Mouse (Mus musculus) heart, postnatal 0 days (tissue): ENCODE measurements at regions not wholly inside any gene's neighbourhood (a gene's known extent, or its start where the extent isn't known, plus 50 kb on each side); places are given as distances from the start of the nearest gene placed in this dataset.

ENCODE experiments used
- ATAC-seq: fragments of 200-750 bp; cut with Nextera tagmentation; 2 replicates; pipeline ENCODE4 v1.8.0; 2017; ENCODE audit warnings: low read depth, moderate number of reproducible peaks, moderate library complexity; ENCODE audit not compliant: insufficient read depth
- DNase-seq: peaks from one replicate; pipeline ENCODE4 v3.0.0-alpha.2; 2016; ENCODE audit warnings: low spot score
- H3K27ac ChIP-seq: fragments of 300-500 bp; sonication (generic); 2 replicates; pipeline ENCODE4 v1.5.1; 2014; ENCODE audit warnings: low read depth, mild to moderate bottlenecking
- H3K27me3 ChIP-seq: fragments of 300-500 bp; sonication (generic); 2 replicates; pipeline ENCODE4 v1.6.1; 2014; ENCODE audit warnings: low read length, mixed read lengths; ENCODE audit not compliant: control insufficient read depth, insufficient read depth
- H3K36me3 ChIP-seq: fragments of 300-500 bp; sonication (generic); replicated peaks from 2 replicates; pipeline ENCODE4 v1.6.1; 2014; ENCODE audit warnings: low read length, mixed read lengths; ENCODE audit not compliant: control insufficient read depth, insufficient read depth
- H3K4me1 ChIP-seq: fragments of 300-500 bp; sonication (generic); 2 replicates; pipeline ENCODE4 v1.6.1; 2014; ENCODE audit warnings: antibody characterized with exemption; ENCODE audit not compliant: control insufficient read depth, insufficient read depth
- H3K4me2 ChIP-seq: fragments of 300-500 bp; sonication (generic); 2 replicates; pipeline ENCODE4 v1.6.1; 2014; ENCODE audit warnings: low read depth, mild to moderate bottlenecking, low read length, moderate library complexity
- H3K4me3 ChIP-seq: fragments of 300-500 bp; sonication (generic); 2 replicates; pipeline ENCODE4 v1.5.1; 2014; ENCODE audit warnings: low read depth, low read length
- H3K9ac ChIP-seq: fragments of 300-500 bp; sonication (generic); replicated peaks from 2 replicates; pipeline ENCODE4 v1.6.1; 2014; ENCODE audit warnings: low read depth, low read length, mixed read lengths
- H3K9me3 ChIP-seq: fragments of 300-500 bp; sonication (generic); replicated peaks from 2 replicates; pipeline ENCODE4 v1.6.1; 2016; ENCODE audit warnings: low read length; ENCODE audit not compliant: control insufficient read depth
- CTCF ChIP-seq: IDR thresholded peaks from 2 replicates; pipeline ENCODE4 v1.5.1; 2016; ENCODE audit warnings: antibody characterized with exemption, control low read depth, low read depth
- EP300 ChIP-seq: IDR thresholded peaks from 2 replicates; pipeline ENCODE4 v1.6.1; 2016; ENCODE audit warnings: antibody characterized with exemption, low read depth
- WGBS: fragments of 180-500 bp; shearing (Covaris S2); extraction: QIAGEN DNeasy Blood & Tissue Kit; methylation state at CpG from one replicate; pipeline ENCODE4 v1.1.7; 2014; 5-methylcytosine and 5-hydroxymethylcytosine counted together

GRCm38 (mm10) chr12:51024057-51024743 is 323.7 kb upstream of the G2e3 start:
- no peak for ATAC-seq
- Histone ChIP-seq H3K4me1 (peaks cover 10% of the 10 kb centered on the region; the same call in 1 of the 2 replicates), H3K9ac (no peak overlapping the region), H3K9me3 (no peaks in the 10 kb centered on the region), H3K27ac (no peak overlapping the region), H3K4me3 (no peak overlapping the region), H3K4me2 (no peak overlapping the region), H3K36me3 (no peaks in the 10 kb centered on the region), H3K27me3 (no peaks in the 10 kb centered on the region)
- TF ChIP-seq CTCF (no peak), EP300 (no peak)
- WGBS, result 86% methylated on average over 3 of the region's 3 CpGs
- no peak for DNase-seq

GRCm38 (mm10) chr12:51018185-51018584 is 329.7 kb upstream of the G2e3 start:
- Histone ChIP-seq H3K9me3 (no peaks in the 10 kb centered on the region), H3K4me3 (no peak overlapping the region), H3K4me2 (no peak overlapping the region), H3K36me3 (no peaks in the 10 kb centered on the region), H3K9ac (no peak overlapping the region), H3K27ac (no peak overlapping the region), H3K4me1 (no peaks in the 10 kb centered on the region), H3K27me3 (no peaks in the 10 kb centered on the region)
- DNase-seq (no peak), ATAC-seq (no peak)
- no peak for TF ChIP-seq EP300
- TF ChIP-seq CTCF, result no peak
- 82% methylated on average over 5 of the region's 5 CpGs for WGBS

DNA sequence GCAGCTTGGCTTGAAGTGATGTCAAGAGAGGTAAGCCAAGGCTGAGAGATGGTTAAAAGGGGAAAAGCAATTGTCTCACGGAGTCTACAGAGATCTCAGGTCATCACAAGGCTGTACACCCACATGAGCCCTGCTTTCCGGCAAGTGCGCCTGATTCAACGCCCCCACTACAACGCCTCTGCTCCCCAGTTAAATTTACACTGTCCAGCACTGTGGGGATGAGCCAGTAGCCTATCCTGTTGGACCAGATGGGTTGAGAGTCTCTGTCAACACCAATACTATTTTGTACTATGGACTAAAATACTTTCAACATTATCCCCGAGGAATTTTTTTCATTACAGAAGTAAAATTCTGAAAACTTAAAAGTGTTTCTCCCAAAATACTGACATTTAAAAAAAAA is 331.8 kb upstream of the G2e3 start:
- Histone ChIP-seq H3K27me3 (no peaks in the 10 kb centered on the region), H3K4me2 (no peak overlapping the region)

DNA sequence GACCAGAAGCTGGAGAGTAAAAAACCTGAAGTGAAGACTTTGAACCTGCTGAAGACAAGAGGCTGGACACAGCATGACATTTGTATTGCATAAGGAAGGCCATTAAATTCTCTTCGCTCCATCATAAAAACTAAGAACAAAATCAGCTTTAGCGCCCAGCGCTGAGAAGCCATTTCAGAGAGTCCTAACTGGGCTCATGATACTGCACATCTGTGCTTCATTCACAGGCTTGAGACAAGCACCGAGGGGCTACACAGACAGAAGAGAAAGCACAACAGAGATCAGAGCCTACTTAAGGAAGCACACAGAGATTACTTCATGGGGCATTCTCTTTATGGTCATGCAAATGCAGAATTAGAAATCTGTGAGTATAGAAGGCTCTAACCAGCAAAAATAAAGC is 338.2 kb upstream of the G2e3 start:
- Histone ChIP-seq H3K36me3 (no peaks in the 10 kb centered on the region), H3K4me1 (no peaks in the 10 kb centered on the region), H3K4me3 (no peak overlapping the region), H3K27ac (no peak overlapping the region), H3K27me3 (no peaks in the 10 kb centered on the region), H3K4me2 (no peak overlapping the region), H3K9me3 (no peaks in the 10 kb centered on the region), H3K9ac (no peak overlapping the region)
- DNase-seq (no peak), ATAC-seq (no peak)
- WGBS, result 85% methylated on average over 4 of the region's 4 CpGs
- no peak for TF ChIP-seq CTCF
- no peak for TF ChIP-seq EP300

More for the DNA sequence above, 331.8 kb upstream of the G2e3 start:
- ATAC-seq (no peak), DNase-seq (no peak)
- no peak overlapping the region for H3K9ac ChIP-seq
- 81% methylated on average over 6 of the region's 6 CpGs for WGBS
- H3K4me3 ChIP-seq, result no peak overlapping the region
- TF ChIP-seq CTCF, result no peak
- no peaks in the 10 kb centered on the region for H3K9me3 ChIP-seq
- no peaks in the 10 kb centered on the region for H3K4me1 ChIP-seq
- no peaks in the 10 kb centered on the region for H3K36me3 ChIP-seq
- no peak overlapping the region for H3K27ac ChIP-seq

GRCm38 (mm10) chr12:51001722-51002592 is 345.9 kb upstream of the G2e3 start:
- TF ChIP-seq CTCF, result no peak
- Histone ChIP-seq H3K27ac (no peak overlapping the region), H3K4me3 (no peak overlapping the region), H3K36me3 (no peaks in the 10 kb centered on the region), H3K9me3 (no peaks in the 10 kb centered on the region), H3K9ac (no peak overlapping the region), H3K4me2 (no peak overlapping the region), H3K27me3 (no peaks in the 10 kb centered on the region), H3K4me1 (no peaks in the 10 kb centered on the region)
- WGBS, result 20% methylated on average over 12 of the region's 12 CpGs
- DNase-seq (no peak), ATAC-seq (no peak)
